Mouse (Mus musculus): ENCODE measurements around the gene Akap13. TPM values are rescaled to one million over a fixed set of nuclear protein-coding genes. Genes with fewer than 3 reads are reported as not detected.

Akap13 gene
- polyA plus RNA-seq, 1 experiment = 13.5 TPM

- Histone ChIP-seq H3K27ac (ENCODE audit: insufficient read depth, low read length) (no peak overlapping the region), H3K4me3 (ENCODE audit: insufficient read depth, low read length) (no peak overlapping the region), H3K4me1 (ENCODE audit: control insufficient read depth, insufficient read depth, low read length) (no peaks in the 10 kb centered on the region)
- TF ChIP-seq CTCF (IDR thresholded peaks at IDR 0.05; ENCODE audit: extremely low read depth, insufficient read depth, low read length) (no peak), POLR2A (IDR thresholded peaks at IDR 0.05; ENCODE audit: extremely low read depth, insufficient read depth, low read length) (no peak)
These were observed 112.9 kb downstream of the Akap13 start for GRCm38 (mm10) chr7:75568276-75568675.

DNA sequence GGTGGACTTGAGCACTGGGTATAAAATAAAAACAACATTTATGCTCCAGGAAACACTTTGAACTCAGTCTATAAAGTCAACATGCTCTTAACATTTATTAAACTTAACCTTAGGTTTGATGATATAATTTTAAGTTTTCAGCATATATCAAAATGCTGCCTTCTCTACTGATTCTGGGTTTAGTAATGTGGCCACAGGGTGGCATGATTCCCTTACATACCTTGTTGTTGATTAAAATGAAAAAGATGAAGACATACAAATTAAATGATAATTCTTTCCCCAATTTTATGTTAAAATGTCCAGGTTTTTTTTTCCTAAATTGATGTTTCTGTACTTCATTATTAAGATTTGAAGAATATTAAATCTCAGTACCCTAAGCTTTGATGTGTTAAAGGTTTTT is 113.5 kb downstream of the Akap13 start:
- H3K27ac ChIP-seq (ENCODE audit: insufficient read depth, low read length) = no peak overlapping the region
- H3K4me3 ChIP-seq (ENCODE audit: insufficient read depth, low read length) = no peak overlapping the region
- H3K4me1 ChIP-seq (ENCODE audit: control insufficient read depth, insufficient read depth, low read length) = no peaks in the 10 kb centered on the region
- TF ChIP-seq POLR2A (IDR thresholded peaks at IDR 0.05; ENCODE audit: extremely low read depth, insufficient read depth, low read length) (no peak), CTCF (IDR thresholded peaks at IDR 0.05; ENCODE audit: extremely low read depth, insufficient read depth, low read length) (no peak)

DNA sequence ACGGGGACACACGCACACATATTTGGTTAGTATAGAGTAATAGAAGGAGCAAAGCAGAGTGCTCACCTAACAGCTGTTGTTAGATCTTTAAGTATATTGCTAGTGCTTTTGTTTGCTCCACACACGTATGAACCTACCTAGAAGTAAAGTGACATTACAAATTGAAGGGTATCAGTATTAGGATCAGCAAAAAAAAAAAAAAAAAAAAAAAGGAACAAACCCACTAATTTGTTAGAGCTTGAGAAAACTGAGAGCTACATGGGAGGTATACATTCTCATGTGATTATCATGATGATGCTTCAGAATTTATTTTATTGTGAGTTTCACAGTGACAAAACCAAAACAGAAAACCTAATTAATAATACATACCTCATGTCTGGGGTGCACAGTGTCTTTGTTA is 114.9 kb downstream of the Akap13 start:
- no peaks in the 10 kb centered on the region for H3K4me1 ChIP-seq (ENCODE audit: control insufficient read depth, insufficient read depth, low read length)
- no peak for TF ChIP-seq CTCF (IDR thresholded peaks at IDR 0.05; ENCODE audit: extremely low read depth, insufficient read depth, low read length)
- TF ChIP-seq POLR2A (IDR thresholded peaks at IDR 0.05; ENCODE audit: extremely low read depth, insufficient read depth, low read length) = no peak
- no peak overlapping the region for H3K4me3 ChIP-seq (ENCODE audit: insufficient read depth, low read length)
- H3K27ac ChIP-seq (ENCODE audit: insufficient read depth, low read length) = no peak overlapping the region

- Histone ChIP-seq H3K4me3 (ENCODE audit: insufficient read depth, low read length) (no peak overlapping the region), H3K4me1 (ENCODE audit: control insufficient read depth, insufficient read depth, low read length) (no peaks in the 10 kb centered on the region), H3K27ac (ENCODE audit: insufficient read depth, low read length) (no peak overlapping the region)
- TF ChIP-seq POLR2A (IDR thresholded peaks at IDR 0.05; ENCODE audit: extremely low read depth, insufficient read depth, low read length) = no peak
- TF ChIP-seq CTCF (IDR thresholded peaks at IDR 0.05; ENCODE audit: extremely low read depth, insufficient read depth, low read length) = no peak
These were observed 115.7 kb downstream of the Akap13 start for GRCm38 (mm10) chr7:75571078-75571477.

DNA sequence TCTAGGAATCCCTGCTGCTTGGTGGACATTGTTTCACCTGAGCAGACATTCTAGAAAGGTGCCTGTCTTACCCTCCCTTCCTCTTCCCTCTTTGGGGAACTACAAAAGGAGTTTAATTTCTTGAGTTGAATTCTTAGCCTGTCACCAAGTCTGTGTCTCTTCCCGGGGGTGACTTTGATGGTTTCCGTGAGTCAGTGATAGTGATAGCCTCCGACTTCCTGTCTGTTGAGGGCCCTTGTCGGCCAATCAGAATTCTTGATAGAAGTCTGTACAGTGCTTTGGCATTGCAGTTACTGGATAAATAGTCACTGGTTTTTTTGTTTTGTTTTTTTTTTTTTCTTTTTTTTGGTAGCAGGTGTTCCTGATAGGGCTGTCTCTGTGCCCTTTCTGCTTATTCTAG is 116.8 kb downstream of the Akap13 start:
- Histone ChIP-seq H3K4me1 (ENCODE audit: control insufficient read depth, insufficient read depth, low read length) (no peaks in the 10 kb centered on the region), H3K4me3 (ENCODE audit: insufficient read depth, low read length) (no peak overlapping the region), H3K27ac (ENCODE audit: insufficient read depth, low read length) (no peak overlapping the region)
- TF ChIP-seq POLR2A (IDR thresholded peaks at IDR 0.05; ENCODE audit: extremely low read depth, insufficient read depth, low read length) (no peak), CTCF (IDR thresholded peaks at IDR 0.05; ENCODE audit: extremely low read depth, insufficient read depth, low read length) (no peak)

DNA sequence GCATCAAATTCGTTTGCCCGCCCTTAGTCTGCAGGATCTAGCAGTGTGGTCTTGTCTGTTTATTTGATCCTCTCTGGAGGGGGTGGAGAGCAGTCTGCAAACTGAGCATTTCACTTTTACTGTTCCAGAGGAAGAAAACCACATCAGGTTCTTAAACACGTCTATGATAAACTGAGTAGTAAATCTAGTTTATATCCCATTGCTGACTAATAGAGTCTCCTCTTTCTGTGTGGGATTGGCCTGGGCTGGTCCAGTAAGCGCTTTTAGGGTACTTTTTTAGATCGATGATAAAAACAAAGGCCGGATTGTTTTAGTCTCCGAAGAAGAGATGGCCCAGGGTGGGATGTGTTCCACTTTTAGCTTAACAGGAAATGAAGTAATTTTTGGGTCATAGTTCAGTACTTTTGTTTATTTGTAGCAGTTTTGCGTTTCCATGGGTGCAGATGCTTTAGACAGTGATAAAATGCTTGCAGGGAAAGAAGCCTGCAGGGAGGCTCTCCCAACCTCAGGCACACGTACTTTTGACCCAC is 119.9 kb downstream of the Akap13 start:
- H3K27ac ChIP-seq (ENCODE audit: insufficient read depth, low read length) = no peak overlapping the region
- H3K4me1 ChIP-seq (ENCODE audit: control insufficient read depth, insufficient read depth, low read length) = no peaks in the 10 kb centered on the region
- no peak overlapping the region for H3K4me3 ChIP-seq (ENCODE audit: insufficient read depth, low read length)

DNA sequence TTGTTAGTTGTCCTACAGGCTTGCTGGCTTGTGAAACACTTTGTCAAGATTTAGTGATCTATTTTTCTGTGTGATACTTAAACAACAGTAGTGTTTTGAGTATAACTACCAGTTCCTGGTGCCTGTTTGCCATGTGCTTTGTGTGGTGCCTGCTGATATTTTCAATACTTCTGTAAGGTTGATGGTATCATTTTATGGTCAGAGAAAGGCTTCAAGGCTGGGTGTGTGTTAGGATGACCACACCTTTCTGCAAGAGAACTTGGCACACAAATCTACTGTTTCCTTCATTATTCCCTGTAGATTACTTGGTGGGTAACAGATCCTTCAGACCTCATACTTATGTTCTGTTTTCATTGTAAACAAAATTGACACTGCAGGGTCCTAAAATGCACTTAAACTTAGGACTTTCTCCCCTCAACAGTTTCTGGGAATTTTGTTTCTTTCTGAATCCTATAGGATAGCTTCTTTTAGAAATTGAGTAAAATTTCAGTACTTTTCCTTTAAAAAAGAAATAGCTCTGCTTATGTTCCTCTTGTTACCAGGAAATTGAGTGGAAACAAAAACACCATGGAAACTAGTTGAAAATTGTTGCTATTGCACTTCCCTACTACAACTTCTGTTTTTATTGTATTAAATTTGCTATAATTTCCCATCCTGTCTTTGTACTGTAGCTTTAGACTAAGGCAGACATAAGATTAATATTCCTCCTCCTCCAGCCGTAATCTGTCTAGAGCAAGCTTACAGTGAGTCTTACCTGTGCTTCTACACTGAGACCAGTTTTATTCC is 120.7 kb downstream of the Akap13 start:
- Histone ChIP-seq H3K4me1 (ENCODE audit: control insufficient read depth, insufficient read depth, low read length) (no peaks in the 10 kb centered on the region), H3K4me3 (ENCODE audit: insufficient read depth, low read length) (no peak overlapping the region), H3K27ac (ENCODE audit: insufficient read depth, low read length) (no peak overlapping the region)
- TF ChIP-seq CTCF (IDR thresholded peaks at IDR 0.05; ENCODE audit: extremely low read depth, insufficient read depth, low read length) (no peak), POLR2A (IDR thresholded peaks at IDR 0.05; ENCODE audit: extremely low read depth, insufficient read depth, low read length) (no peak)

More for the DNA sequence above, 119.9 kb downstream of the Akap13 start:
- TF ChIP-seq CTCF (IDR thresholded peaks at IDR 0.05; ENCODE audit: extremely low read depth, insufficient read depth, low read length) (no peak), POLR2A (IDR thresholded peaks at IDR 0.05; ENCODE audit: extremely low read depth, insufficient read depth, low read length) (no peak)

DNA sequence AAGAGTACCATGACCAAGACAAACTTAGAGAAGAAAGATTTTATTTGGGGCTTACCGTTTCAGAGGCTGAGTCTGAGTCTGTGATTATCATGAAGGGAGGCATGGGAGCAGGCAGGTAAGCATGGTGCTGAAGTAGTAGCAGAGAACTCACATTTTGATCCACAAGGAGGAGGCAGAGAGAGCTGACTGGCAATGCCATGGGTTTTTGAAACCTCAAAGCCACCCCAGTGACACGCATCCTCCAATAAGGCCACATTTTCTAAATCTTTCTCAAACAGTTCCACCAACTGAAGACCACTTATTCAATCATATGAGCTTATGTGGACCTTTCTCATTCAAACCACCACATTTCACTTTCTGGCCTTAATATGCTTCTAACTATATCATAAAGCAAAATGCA is 121.5 kb downstream of the Akap13 start:
- Histone ChIP-seq H3K4me1 (ENCODE audit: control insufficient read depth, insufficient read depth, low read length) (no peaks in the 10 kb centered on the region), H3K4me3 (ENCODE audit: insufficient read depth, low read length) (no peak overlapping the region), H3K27ac (ENCODE audit: insufficient read depth, low read length) (no peak overlapping the region)
- no peak for TF ChIP-seq POLR2A (IDR thresholded peaks at IDR 0.05; ENCODE audit: extremely low read depth, insufficient read depth, low read length)
- no peak for TF ChIP-seq CTCF (IDR thresholded peaks at IDR 0.05; ENCODE audit: extremely low read depth, insufficient read depth, low read length)

GRCm38 (mm10) chr7:75577353-75577752 is 122.0 kb downstream of the Akap13 start:
- TF ChIP-seq POLR2A (IDR thresholded peaks at IDR 0.05; ENCODE audit: extremely low read depth, insufficient read depth, low read length) = no peak
- TF ChIP-seq CTCF (IDR thresholded peaks at IDR 0.05; ENCODE audit: extremely low read depth, insufficient read depth, low read length) = no peak
- Histone ChIP-seq H3K4me3 (ENCODE audit: insufficient read depth, low read length) (no peak overlapping the region), H3K27ac (ENCODE audit: insufficient read depth, low read length) (no peak overlapping the region), H3K4me1 (ENCODE audit: control insufficient read depth, insufficient read depth, low read length) (no peaks in the 10 kb centered on the region)

DNA sequence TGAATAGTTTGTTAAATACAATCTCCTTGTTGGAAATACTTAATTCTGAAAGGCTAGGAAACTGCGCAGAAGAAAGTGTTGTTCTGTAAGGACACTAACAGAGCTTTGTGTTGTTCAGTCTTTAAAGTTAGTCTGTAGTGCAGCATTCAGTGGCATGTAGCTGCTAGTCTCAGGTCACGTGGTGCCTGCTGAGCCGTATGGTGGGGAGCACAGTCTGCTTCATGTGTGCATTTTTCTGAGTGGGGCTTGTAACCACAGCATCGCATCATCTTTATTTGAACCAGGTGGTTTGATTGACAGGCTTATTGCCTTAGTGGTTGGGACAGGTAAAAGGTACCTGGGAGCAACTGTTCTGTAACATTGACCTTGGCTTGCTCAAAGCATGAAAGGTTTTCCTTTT is 123.3 kb downstream of the Akap13 start:
- Histone ChIP-seq H3K27ac (ENCODE audit: insufficient read depth, low read length) (no peak overlapping the region), H3K4me1 (ENCODE audit: control insufficient read depth, insufficient read depth, low read length) (no peaks in the 10 kb centered on the region), H3K4me3 (ENCODE audit: insufficient read depth, low read length) (no peak overlapping the region)
- TF ChIP-seq POLR2A (IDR thresholded peaks at IDR 0.05; ENCODE audit: extremely low read depth, insufficient read depth, low read length) = no peak
- no peak for TF ChIP-seq CTCF (IDR thresholded peaks at IDR 0.05; ENCODE audit: extremely low read depth, insufficient read depth, low read length)

Data from cortical plate, adult 2 months (tissue).